Mouse (Mus musculus) spleen, adult 2 months (tissue): ENCODE results near the gene Mast1. TPM values are rescaled to one million over a fixed set of nuclear protein-coding genes. Genes with fewer than 3 reads are reported as not detected.

Experiments
- DNase-seq, 2 experiments: peaks; one replicate each; pipeline versions ENCODE4 v3.0.0 to v3.0.0-alpha.2; 2012 to 2021; ENCODE audit warnings: low spot score in 2 of 2, low read depth in 1 of 2
- H3K27ac ChIP-seq: fragments of 200-500 bp; 2 replicates; pipeline ENCODE4 v1.5.1; 2012; ENCODE audit warnings: low read length, inconsistent platforms; ENCODE audit not compliant: insufficient read depth
- H3K27me3 ChIP-seq: fragments of 200-500 bp; 2 replicates; pipeline ENCODE4 v1.6.1; 2012; ENCODE audit warnings: mild to moderate bottlenecking, moderate library complexity, low read length, inconsistent platforms; ENCODE audit not compliant: control insufficient read depth, insufficient read depth
- H3K36me3 ChIP-seq: fragments of 200-500 bp; 2 replicates; pipeline ENCODE4 v1.6.1; 2012; ENCODE audit warnings: mild to moderate bottlenecking, low read length, inconsistent platforms; ENCODE audit not compliant: control insufficient read depth, insufficient read depth
- H3K4me1 ChIP-seq: fragments of 200-500 bp; 2 replicates; pipeline ENCODE4 v1.6.1; 2011; ENCODE audit warnings: inconsistent platforms; ENCODE audit not compliant: control insufficient read depth, insufficient read depth, insufficient read length
- H3K4me3 ChIP-seq: fragments of 200-500 bp; 2 replicates; pipeline ENCODE4 v1.5.1; 2011; ENCODE audit warnings: mild to moderate bottlenecking, inconsistent platforms; ENCODE audit not compliant: insufficient read depth, insufficient read length; ENCODE audit errors: extremely low read depth
- CTCF ChIP-seq: fragments of 200-500 bp; IDR thresholded peaks from 2 replicates; pipeline ENCODE4 v1.5.1; 2011; ENCODE audit warnings: mild to moderate bottlenecking, inconsistent platforms; ENCODE audit not compliant: insufficient read depth, insufficient read length, insufficient replicate concordance; ENCODE audit errors: extremely low read depth
- POLR2A ChIP-seq: fragments of 200-500 bp; IDR thresholded peaks from 2 replicates; pipeline ENCODE4 v1.6.1; 2011; ENCODE audit warnings: low read depth, low read length, inconsistent platforms
- WGBS: fragments of 180-500 bp; shearing (Covaris S2); methylation state at CpG from one replicate; pipeline ENCODE4 v1.1.7; 2018; 5-methylcytosine and 5-hydroxymethylcytosine counted together
- polyA plus RNA-seq: library from polyadenylated mRNA; depleted of rRNA; stranded (reverse); fragments of >200 nt; gene quantifications from 2 replicates; pipeline ENCODE4 v1.2.3, GENCODE M21; 2012

Gene Mast1
- polyA plus RNA-seq, 1 experiment, result 0.70 TPM

- H3K4me1 ChIP-seq, result peaks cover 23% of the 10 kb centered on the region; the same call in 1 of the 2 replicates
- H3K27me3 ChIP-seq, result no peaks in the 10 kb centered on the region
- peak overlapping the region; percentile 79 for H3K4me3 ChIP-seq
- under 1% methylated on average over 41 of the region's 41 CpGs for WGBS
- peak overlapping the region; percentile 34; the same call in 1 of the 2 replicates for H3K27ac ChIP-seq
- TF ChIP-seq CTCF, result no peak
- TF ChIP-seq POLR2A, result no peak; the same call in 1 of the 2 replicates
- H3K36me3 ChIP-seq, result peaks cover 2% of the 10 kb centered on the region; the same call in 1 of the 2 replicates
- peak; percentile 89 to 90 for DNase-seq
Observed at GRCm38 (mm10) chr8:84965731-84966291, 28.7 kb upstream of the Mast1 start.

GRCm38 (mm10) chr8:84963952-84964351 is 26.8 kb upstream of the Mast1 start:
- WGBS, result 84% methylated on average over 4 of the region's 4 CpGs
- Histone ChIP-seq H3K4me1 (peaks cover 17% of the 10 kb centered on the region; the same call in 1 of the 2 replicates), H3K27ac (no peak overlapping the region), H3K27me3 (no peaks in the 10 kb centered on the region), H3K4me3 (no peak overlapping the region), H3K36me3 (peaks cover 2% of the 10 kb centered on the region; the same call in 1 of the 2 replicates)
- DNase-seq, result no peak
- TF ChIP-seq POLR2A, result no peak

GRCm38 (mm10) chr8:84959811-84960210 is 22.7 kb upstream of the Mast1 start:
- 93% methylated on average over 7 of the region's 7 CpGs for WGBS
- Histone ChIP-seq H3K36me3 (peaks cover 2% of the 10 kb centered on the region; the same call in 1 of the 2 replicates), H3K4me3 (no peak overlapping the region), H3K4me1 (no peaks in the 10 kb centered on the region), H3K27me3 (no peaks in the 10 kb centered on the region), H3K27ac (no peak overlapping the region)
- DNase-seq, result no peak
- TF ChIP-seq CTCF (no peak), POLR2A (no peak)

- 58% methylated on average over 2 of the region's 2 CpGs for WGBS
- Histone ChIP-seq H3K4me1 (peaks cover 4% of the 10 kb centered on the region), H3K27ac (no peak overlapping the region), H3K27me3 (peaks cover 4% of the 10 kb centered on the region; the same call in 1 of the 2 replicates), H3K36me3 (peaks cover 2% of the 10 kb centered on the region; the same call in 1 of the 2 replicates), H3K4me3 (no peak overlapping the region)
- TF ChIP-seq CTCF, result peak; percentile 69; the same call in 1 of the 2 replicates
- TF ChIP-seq POLR2A, result no peak
- peak; percentile 51 to 60 for DNase-seq
Observed at GRCm38 (mm10) chr8:84956768-84957167, 19.6 kb upstream of the Mast1 start.

GRCm38 (mm10) chr8:84952612-84953255 is 15.6 kb upstream of the Mast1 start:
- H3K4me1 ChIP-seq, result peaks cover 4% of the 10 kb centered on the region
- peaks cover 8% of the 10 kb centered on the region for H3K27me3 ChIP-seq
- TF ChIP-seq CTCF, result no peak
- TF ChIP-seq POLR2A, result no peak
- H3K36me3 ChIP-seq, result no peaks in the 10 kb centered on the region
- no peak overlapping the region for H3K27ac ChIP-seq
- 8% methylated on average over 18 of the region's 18 CpGs for WGBS
- H3K4me3 ChIP-seq, result no peak overlapping the region
- DNase-seq, result no peak

GRCm38 (mm10) chr8:84949753-84950152 is 12.6 kb upstream of the Mast1 start:
- TF ChIP-seq POLR2A, result no peak
- TF ChIP-seq CTCF, result no peak
- peaks cover 30% of the 10 kb centered on the region for H3K27me3 ChIP-seq
- peaks cover 8% of the 10 kb centered on the region for H3K4me1 ChIP-seq
- no peak for DNase-seq
- no peaks in the 10 kb centered on the region for H3K36me3 ChIP-seq
- 26% methylated on average over 12 of the region's 12 CpGs for WGBS
- no peak overlapping the region for H3K4me3 ChIP-seq
- H3K27ac ChIP-seq, result no peak overlapping the region

- Histone ChIP-seq H3K4me1 (peaks cover 4% of the 10 kb centered on the region), H3K27me3 (peaks cover 26% of the 10 kb centered on the region), H3K27ac (no peak overlapping the region), H3K4me3 (no peak overlapping the region), H3K36me3 (no peaks in the 10 kb centered on the region)
- TF ChIP-seq POLR2A, result no peak
- TF ChIP-seq CTCF, result no peak
- WGBS, result 11% methylated on average over 9 of the region's 9 CpGs
- DNase-seq, result no peak
Observed at GRCm38 (mm10) chr8:84947241-84947545, 10.0 kb upstream of the Mast1 start.
